Mouse (Mus musculus) midbrain, embryonic 11.5 days (tissue): ENCODE measurements around the gene Katnb1. TPM values are rescaled to one million over a fixed set of nuclear protein-coding genes. Genes with fewer than 3 reads are reported as not detected.
A peak's percentile ranks its signal among the peaks of the same experiment; 100 is the strongest.

ENCODE experiments used
- ATAC-seq: fragments of 200-750 bp; cut with Nextera tagmentation; 2 replicates; pipeline ENCODE4 v1.8.0; 2017; ENCODE audit warnings: moderate TSS enrichment, moderate library complexity; ENCODE audit not compliant: low FRiP score
- DNase-seq: peaks from one replicate; pipeline ENCODE4 v3.0.0; 2015; ENCODE audit warnings: low spot score; ENCODE audit errors: missing footprints
- H3K27ac ChIP-seq: fragments of 300-500 bp; sonication (generic); 2 replicates; pipeline ENCODE4 v1.5.1; 2014; ENCODE audit warnings: low read depth, low read length
- H3K27me3 ChIP-seq: fragments of 300-500 bp; sonication (generic); 2 replicates; pipeline ENCODE4 v1.6.1; 2014; ENCODE audit warnings: mild to moderate bottlenecking, low read length, moderate library complexity, mixed read lengths; ENCODE audit not compliant: control insufficient read depth, insufficient read depth
- H3K36me3 ChIP-seq: fragments of 300-500 bp; sonication (generic); 2 replicates; pipeline ENCODE4 v1.6.1; 2014; ENCODE audit warnings: mild to moderate bottlenecking, low read length, moderate library complexity, mixed read lengths; ENCODE audit not compliant: control insufficient read depth, insufficient read depth
- H3K4me1 ChIP-seq: fragments of 300-500 bp; sonication (generic); 2 replicates; pipeline ENCODE4 v1.6.1; 2014; ENCODE audit warnings: low read length; ENCODE audit not compliant: control insufficient read depth, insufficient read depth
- H3K4me2 ChIP-seq: fragments of 300-500 bp; sonication (generic); 2 replicates; pipeline ENCODE4 v1.6.1; 2014; ENCODE audit warnings: mild to moderate bottlenecking, moderate library complexity
- H3K4me3 ChIP-seq: fragments of 300-500 bp; sonication (generic); 2 replicates; pipeline ENCODE4 v1.5.1; 2014; ENCODE audit warnings: low read depth, low read length
- H3K9ac ChIP-seq: fragments of 300-500 bp; sonication (generic); 2 replicates; pipeline ENCODE4 v1.6.1; 2014; ENCODE audit warnings: low read length
- H3K9me3 ChIP-seq: fragments of 300-500 bp; sonication (generic); 2 replicates; pipeline ENCODE4 v1.6.1; 2016; ENCODE audit warnings: low read length; ENCODE audit not compliant: control insufficient read depth
- WGBS: fragments of 180-500 bp; shearing (Covaris S2); extraction: QIAGEN DNeasy Blood & Tissue Kit; methylation state at CpG from one replicate; pipeline ENCODE4 v1.1.7; 2014; 5-methylcytosine and 5-hydroxymethylcytosine counted together
- polyA plus RNA-seq: library from polyadenylated mRNA; unstranded; fragments of >200 nt; fragmentation: Nextera tagmentation; extraction: Ambion mirVana; gene quantifications from 2 replicates; pipeline ENCODE4 v1.2.1, GENCODE M21; 2014

Gene Katnb1
- polyA plus RNA-seq, 1 experiment from 2014 or later, result 30.9 TPM

DNA sequence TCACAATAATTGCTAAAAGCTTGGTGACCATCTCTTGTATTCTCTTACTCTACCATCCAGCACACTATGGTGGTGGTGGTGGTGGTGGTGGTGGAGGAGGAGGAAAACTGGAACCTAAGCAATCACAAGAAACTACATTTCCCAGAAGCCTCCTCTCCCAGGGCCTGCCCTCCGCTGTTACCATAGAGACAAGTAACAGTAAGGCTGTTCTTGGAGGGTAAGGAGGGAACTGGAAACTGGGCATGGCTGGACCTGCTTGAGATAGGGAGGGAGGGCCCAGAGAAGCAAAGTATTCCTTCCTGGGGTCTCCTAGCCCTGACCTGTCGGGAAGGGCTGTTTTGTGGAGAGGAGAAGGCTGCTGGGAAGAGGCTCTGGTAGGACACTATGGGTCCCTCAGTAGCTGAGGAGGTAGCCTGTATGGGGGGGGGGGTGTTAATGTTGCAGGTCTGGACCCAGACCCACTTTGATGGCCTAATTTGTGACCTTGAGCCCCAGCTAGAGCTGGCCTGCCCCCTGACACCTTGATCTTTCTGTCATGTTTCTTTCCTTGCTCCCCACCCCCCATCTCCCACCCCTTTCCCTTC lies 26.0 kb upstream of the Katnb1 start, which contains the start of gene Drc7:
Gene Drc7 (plus strand): TSS at position 177 of the 584 bp plus-strand sequence.
- no peaks in the 10 kb centered on the region for H3K36me3 ChIP-seq
- H3K27me3 ChIP-seq, result no peaks in the 10 kb centered on the region
- no peaks in the 10 kb centered on the region for H3K9me3 ChIP-seq
- no peak within 1 kb of the TSS for H3K4me2 ChIP-seq
- no peak within 1 kb of the TSS for H3K4me3 ChIP-seq
- no peak within 1 kb of the TSS for H3K9ac ChIP-seq
- H3K4me1 ChIP-seq, result no peaks in the 10 kb centered on the region
- WGBS, result 26% methylated on average over 2 of the region's 2 CpGs
- no peak within 1 kb of the TSS for H3K27ac ChIP-seq
- no peak for DNase-seq
- ATAC-seq, result peak; percentile 73

DNA sequence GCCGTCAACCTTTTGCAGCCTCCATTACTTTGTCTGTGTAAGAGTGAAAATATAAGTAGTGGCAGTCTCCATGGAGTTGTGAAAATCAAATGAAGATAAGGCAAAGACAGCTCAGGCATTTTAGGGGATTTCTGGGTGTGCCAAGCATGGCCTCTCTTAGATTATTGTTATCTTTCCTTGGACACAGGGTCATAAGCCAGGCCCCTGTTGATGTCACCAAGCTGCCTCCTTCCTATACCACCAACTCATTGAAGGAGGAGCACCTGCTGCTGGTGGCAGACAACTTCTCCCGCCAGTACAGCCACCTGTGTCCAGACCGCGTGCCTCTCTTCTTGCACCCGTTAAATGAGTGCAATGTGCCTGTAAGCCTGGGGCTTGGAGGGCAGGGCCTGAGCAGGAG lies 24.6 kb upstream of the Katnb1 start:
- ATAC-seq (no peak), DNase-seq (no peak)
- no peak overlapping the region for H3K9ac ChIP-seq
- H3K36me3 ChIP-seq, result no peaks in the 10 kb centered on the region
- H3K4me2 ChIP-seq, result no peak overlapping the region
- no peaks in the 10 kb centered on the region for H3K9me3 ChIP-seq
- 96% methylated on average over 5 of the region's 5 CpGs for whole genome bisulfite sequencing
- H3K27me3 ChIP-seq, result no peaks in the 10 kb centered on the region
- H3K4me1 ChIP-seq, result no peaks in the 10 kb centered on the region
- no peak overlapping the region for H3K4me3 ChIP-seq
- no peak overlapping the region for H3K27ac ChIP-seq

DNA sequence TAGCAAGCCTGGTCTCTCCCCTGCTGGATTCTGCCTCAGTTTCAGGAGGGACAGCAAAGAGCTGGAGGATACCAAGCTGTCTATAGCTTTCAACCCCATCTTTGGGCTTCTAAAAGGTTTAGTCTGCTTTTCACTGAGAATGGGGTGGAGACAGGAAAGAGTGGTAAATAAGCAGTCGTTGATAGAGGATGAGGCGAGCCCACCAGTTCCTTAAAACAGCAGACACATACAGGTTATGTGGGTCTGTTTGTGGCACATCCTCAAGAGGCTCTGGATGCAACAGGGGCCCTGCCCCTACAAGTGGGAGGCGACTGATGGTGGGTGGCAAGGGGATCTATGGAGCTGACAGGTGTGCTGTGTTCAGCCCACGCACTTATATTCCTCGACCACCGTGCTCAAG lies 22.3 kb upstream of the Katnb1 start:
- no peak for ATAC-seq
- H3K9ac ChIP-seq, result no peak overlapping the region
- H3K9me3 ChIP-seq, result no peaks in the 10 kb centered on the region

DNA sequence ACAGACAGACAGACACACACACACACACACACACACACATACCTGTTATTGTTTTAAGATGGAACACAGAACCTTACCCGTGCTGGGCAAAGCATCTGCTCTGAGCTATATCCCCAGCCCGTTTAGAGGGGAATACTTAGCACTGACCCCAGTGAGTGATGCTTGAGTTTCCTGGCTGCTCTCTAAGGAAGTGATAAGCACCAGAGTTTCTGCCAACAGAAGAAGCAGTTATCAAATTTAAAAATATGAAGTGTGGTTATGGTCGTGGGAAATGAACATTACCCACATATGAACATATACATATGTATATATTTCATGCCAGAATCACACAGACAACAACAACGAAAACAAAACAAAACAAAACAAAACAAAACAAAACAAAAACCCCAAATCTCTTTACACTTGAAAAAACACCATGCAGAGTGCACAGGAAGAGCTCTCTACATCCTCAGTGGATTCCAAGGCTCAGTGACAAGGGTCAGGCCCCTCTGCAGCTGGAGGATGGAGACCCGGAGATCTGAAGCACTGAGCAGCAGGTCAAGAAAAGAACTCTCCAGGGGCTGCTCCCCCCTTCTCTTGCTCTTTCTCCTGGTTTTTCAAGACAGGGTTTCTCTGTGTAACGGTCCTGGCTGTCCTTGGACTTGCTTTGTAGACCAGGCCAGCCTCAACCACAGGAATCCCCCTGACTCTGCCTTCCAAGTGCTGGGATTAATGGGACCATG lies 21.0 kb upstream of the Katnb1 start:
- 72% methylated on average over 6 of the region's 6 CpGs for WGBS
- no peak overlapping the region for H3K27ac ChIP-seq
- no peak for ATAC-seq

More for the DNA sequence above, 22.3 kb upstream of the Katnb1 start:
- WGBS, result 74% methylated on average over 6 of the region's 6 CpGs
- Histone ChIP-seq H3K27me3 (no peaks in the 10 kb centered on the region), H3K36me3 (no peaks in the 10 kb centered on the region), H3K4me3 (no peak overlapping the region), H3K4me1 (no peaks in the 10 kb centered on the region), H3K27ac (no peak overlapping the region), H3K4me2 (no peak overlapping the region)
- no peak for DNase-seq

DNA sequence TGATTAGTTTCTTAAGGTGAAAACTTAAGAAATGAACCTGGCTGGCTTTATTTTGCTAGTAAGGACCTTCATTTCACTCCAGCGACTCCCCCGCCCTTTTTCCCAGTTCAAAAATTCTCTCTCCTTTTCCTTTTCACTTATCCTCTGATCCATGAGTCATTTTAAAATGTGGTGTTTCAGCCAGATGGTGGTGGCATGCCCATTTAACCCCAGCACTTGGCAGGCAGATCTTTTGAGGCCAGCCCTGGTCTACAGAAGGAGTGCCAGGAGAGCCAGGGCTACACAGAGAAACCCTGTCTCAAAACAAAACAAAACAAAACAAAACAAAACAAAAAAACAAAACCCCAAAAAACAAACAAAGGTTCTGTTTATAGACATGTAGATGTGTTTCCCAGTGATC lies 16.5 kb upstream of the Katnb1 start:
- no peaks in the 10 kb centered on the region for H3K4me1 ChIP-seq
- no peaks in the 10 kb centered on the region for H3K36me3 ChIP-seq
- H3K4me3 ChIP-seq, result no peak overlapping the region
- no peak overlapping the region for H3K4me2 ChIP-seq
- ATAC-seq, result no peak
- no peak for DNase-seq
- WGBS, result 91% methylated on average over 2 of the region's 2 CpGs
- H3K27ac ChIP-seq, result no peak overlapping the region
- no peak overlapping the region for H3K9ac ChIP-seq
- H3K9me3 ChIP-seq, result no peaks in the 10 kb centered on the region
- H3K27me3 ChIP-seq, result no peaks in the 10 kb centered on the region

More for the DNA sequence above, 21.0 kb upstream of the Katnb1 start:
- DNase-seq, result no peak
- no peak overlapping the region for H3K4me3 ChIP-seq
- H3K36me3 ChIP-seq, result no peaks in the 10 kb centered on the region
- no peak overlapping the region for H3K9ac ChIP-seq
- H3K27me3 ChIP-seq, result no peaks in the 10 kb centered on the region
- H3K9me3 ChIP-seq, result no peaks in the 10 kb centered on the region
- no peak overlapping the region for H3K4me2 ChIP-seq
- no peaks in the 10 kb centered on the region for H3K4me1 ChIP-seq

DNA sequence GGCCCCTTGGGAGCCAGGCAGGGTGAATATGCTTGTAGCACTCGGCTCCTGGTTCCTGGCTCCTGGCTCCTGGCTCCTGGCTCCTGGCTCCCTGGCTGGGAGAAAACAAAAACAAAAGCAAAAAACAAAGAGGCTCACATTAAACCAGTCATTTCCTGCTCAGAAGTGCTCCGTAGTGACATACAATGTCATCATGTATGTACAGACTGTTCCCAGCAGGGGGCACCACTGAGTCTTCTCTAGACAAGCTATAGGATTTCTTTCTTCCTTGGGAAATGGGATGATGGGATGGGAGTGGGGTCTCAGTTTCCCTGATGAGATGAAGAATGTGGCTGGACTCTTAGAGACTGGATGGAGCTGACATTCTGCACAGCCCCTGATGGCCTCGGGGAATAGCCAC lies 13.4 kb upstream of the Katnb1 start:
- Histone ChIP-seq H3K4me1 (no peaks in the 10 kb centered on the region), H3K9me3 (no peaks in the 10 kb centered on the region), H3K27ac (no peak overlapping the region), H3K4me3 (no peak overlapping the region), H3K27me3 (no peaks in the 10 kb centered on the region), H3K36me3 (no peaks in the 10 kb centered on the region), H3K9ac (no peak overlapping the region), H3K4me2 (no peak overlapping the region)
- no peak for DNase-seq
- no peak for ATAC-seq
- 48% methylated on average over 3 of the region's 3 CpGs for WGBS

DNA sequence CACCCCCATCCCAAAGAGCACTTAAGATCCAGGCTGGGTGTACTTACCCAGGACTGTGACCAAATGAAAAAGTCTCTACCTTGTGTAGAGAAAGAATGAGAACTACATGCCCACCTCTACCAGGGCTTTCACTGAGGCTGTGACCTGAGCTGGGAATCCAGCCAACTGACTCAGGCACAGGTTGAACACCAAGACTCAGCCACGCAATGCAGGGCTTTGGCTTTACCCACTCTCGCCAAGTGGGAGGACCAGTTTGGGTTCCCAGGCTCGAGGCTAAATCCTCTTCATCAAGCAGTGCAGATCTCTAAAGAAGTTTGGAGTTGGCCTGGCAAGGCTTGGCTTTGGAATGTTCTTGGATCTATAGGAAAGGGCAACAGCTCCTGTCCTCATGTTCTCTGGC lies 5.5 kb upstream of the Katnb1 start:
- ATAC-seq (no peak), DNase-seq (peak; percentile 19)
- no peaks in the 10 kb centered on the region for H3K27me3 ChIP-seq
- H3K9ac ChIP-seq, result no peak overlapping the region
- peaks cover 4% of the 10 kb centered on the region; the same call in 1 of the 2 replicates for H3K4me1 ChIP-seq
- H3K4me3 ChIP-seq, result no peak overlapping the region
- no peaks in the 10 kb centered on the region for H3K9me3 ChIP-seq
- H3K36me3 ChIP-seq, result no peaks in the 10 kb centered on the region
- H3K27ac ChIP-seq, result no peak overlapping the region
- H3K4me2 ChIP-seq, result no peak overlapping the region
- WGBS, result 77% methylated on average over 3 of the region's 3 CpGs

DNA sequence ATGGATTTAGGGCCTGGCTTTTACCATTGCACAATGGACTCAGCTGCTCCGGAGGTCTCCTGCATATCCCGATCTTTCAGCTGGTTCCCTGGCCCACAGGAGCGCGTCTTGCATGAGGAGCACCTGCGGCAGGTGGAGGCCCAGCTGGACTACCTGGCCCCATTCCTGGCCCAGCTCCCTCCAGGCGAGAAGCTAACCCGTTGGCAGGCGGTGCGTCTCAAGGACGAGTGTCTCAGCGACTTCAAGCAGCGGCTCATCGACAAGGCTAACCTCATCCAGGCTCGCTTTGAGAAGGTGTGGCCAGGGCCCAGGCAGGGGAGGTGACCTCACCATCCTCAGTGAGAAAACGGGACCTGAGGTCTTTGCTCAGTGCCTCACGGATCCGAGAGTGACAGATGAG lies 4.8 kb upstream of the Katnb1 start:
- no peaks in the 10 kb centered on the region for H3K27me3 ChIP-seq
- H3K4me2 ChIP-seq, result no peak overlapping the region
- H3K9me3 ChIP-seq, result no peaks in the 10 kb centered on the region
- H3K4me3 ChIP-seq, result no peak overlapping the region
- H3K27ac ChIP-seq, result no peak overlapping the region
- no peaks in the 10 kb centered on the region for H3K36me3 ChIP-seq
- no peak overlapping the region for H3K9ac ChIP-seq
- DNase-seq (no peak), ATAC-seq (no peak)
- peaks cover 4% of the 10 kb centered on the region; the same call in 1 of the 2 replicates for H3K4me1 ChIP-seq
- 79% methylated on average over 17 of the region's 17 CpGs for WGBS

DNA sequence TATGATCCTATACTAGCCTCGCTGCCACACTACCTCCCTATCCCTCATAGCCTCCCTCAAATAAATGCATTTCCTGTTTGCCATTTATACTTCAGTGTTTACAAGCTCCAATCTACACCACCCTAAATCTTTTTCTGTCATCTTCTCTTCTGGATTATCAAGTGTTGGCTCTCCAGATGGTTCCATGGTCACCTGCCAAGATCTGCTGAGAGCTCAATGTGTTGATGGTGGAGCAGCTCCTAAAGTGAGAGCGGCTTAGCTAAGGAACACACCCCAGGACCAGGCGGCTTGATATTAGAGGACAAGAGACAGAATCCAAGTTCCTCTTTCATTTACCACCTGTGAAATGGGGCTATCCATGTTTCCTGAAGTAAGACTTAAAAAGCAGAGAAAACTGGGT lies 2.9 kb upstream of the Katnb1 start:
- H3K27me3 ChIP-seq, result no peaks in the 10 kb centered on the region

More for the DNA sequence above, 2.9 kb upstream of the Katnb1 start:
- DNase-seq, result peak; percentile 33
- H3K9me3 ChIP-seq, result no peaks in the 10 kb centered on the region
- H3K4me3 ChIP-seq, result no peak overlapping the region
- no peak overlapping the region for H3K9ac ChIP-seq
- 81% methylated on average over 3 of the region's 3 CpGs for WGBS
- peaks cover 12% of the 10 kb centered on the region for H3K4me1 ChIP-seq
- H3K27ac ChIP-seq, result no peak overlapping the region
- no peak for ATAC-seq
- H3K36me3 ChIP-seq, result 0 out of 2 replicates have a peak, but pooled peaks cover 1% of the 10 kb centered on the region
- no peak overlapping the region for H3K4me2 ChIP-seq
